Mouse (Mus musculus) forebrain, embryonic 11.5 days (tissue): ENCODE data around the gene Rnaset2a. TPM values are rescaled to one million over a fixed set of nuclear protein-coding genes. Genes with fewer than 3 reads are reported as not detected.
"Not testable (repeated sequence)": the region's sequence is repeated elsewhere in the genome, so short reads cannot be mapped to it uniquely, and the experiment has no call there.

ENCODE experiments used
- ATAC-seq: fragments of 200-750 bp; cut with Nextera tagmentation; replicated peaks from 2 replicates; pipeline ENCODE4 v1.8.0; 2017; ENCODE audit warnings: moderate TSS enrichment; ENCODE audit not compliant: low FRiP score
- DNase-seq: peaks from one replicate; pipeline ENCODE4 v3.0.0-alpha.2; 2017; ENCODE audit warnings: low spot score
- H3K27ac ChIP-seq: fragments of 300-500 bp; sonication (generic); 2 replicates; pipeline ENCODE4 v1.5.1; 2014; ENCODE audit warnings: low read depth, low read length
- H3K27me3 ChIP-seq: fragments of 300-500 bp; sonication (generic); 2 replicates; pipeline ENCODE4 v1.6.1; 2014; ENCODE audit warnings: mild to moderate bottlenecking, low read length, mixed read lengths; ENCODE audit not compliant: control insufficient read depth, insufficient read depth
- H3K36me3 ChIP-seq: fragments of 300-500 bp; sonication (generic); 2 replicates; pipeline ENCODE4 v1.6.1; 2014; ENCODE audit warnings: mild to moderate bottlenecking, low read length, moderate library complexity, mixed read lengths; ENCODE audit not compliant: control insufficient read depth, insufficient read depth
- H3K4me1 ChIP-seq: fragments of 300-500 bp; sonication (generic); replicated peaks from 2 replicates; pipeline ENCODE4 v1.6.1; 2014; ENCODE audit warnings: low read length, mixed read lengths; ENCODE audit not compliant: control insufficient read depth, insufficient read depth
- H3K4me2 ChIP-seq: fragments of 300-500 bp; sonication (generic); 2 replicates; pipeline ENCODE4 v1.6.1; 2014; ENCODE audit warnings: low read depth, mild to moderate bottlenecking, low read length, moderate library complexity, mixed read lengths; ENCODE audit not compliant: severe bottlenecking
- H3K4me3 ChIP-seq: fragments of 300-500 bp; sonication (generic); 2 replicates; pipeline ENCODE4 v1.5.1; 2014; ENCODE audit warnings: low read depth, low read length
- H3K9ac ChIP-seq: fragments of 300-500 bp; sonication (generic); 2 replicates; pipeline ENCODE4 v1.6.1; 2014; ENCODE audit warnings: low read length
- H3K9me3 ChIP-seq: fragments of 300-500 bp; sonication (generic); 2 replicates; pipeline ENCODE4 v1.6.1; 2016; ENCODE audit warnings: low read length, mixed read lengths; ENCODE audit not compliant: control insufficient read depth
- WGBS: fragments of 180-500 bp; shearing (Covaris S2); extraction: QIAGEN DNeasy Blood & Tissue Kit; methylation state at CpG from one replicate; pipeline ENCODE4 v1.1.7; 2014; 5-methylcytosine and 5-hydroxymethylcytosine counted together
- polyA plus RNA-seq: library from polyadenylated mRNA; unstranded; fragments of >200 nt; fragmentation: Nextera tagmentation; extraction: Ambion mirVana; gene quantifications from 2 replicates; pipeline ENCODE4 v1.2.1, GENCODE M21; 2014

Rnaset2a gene
- polyA plus RNA-seq, 1 experiment from 2014 or later = 14.1 TPM

DNA sequence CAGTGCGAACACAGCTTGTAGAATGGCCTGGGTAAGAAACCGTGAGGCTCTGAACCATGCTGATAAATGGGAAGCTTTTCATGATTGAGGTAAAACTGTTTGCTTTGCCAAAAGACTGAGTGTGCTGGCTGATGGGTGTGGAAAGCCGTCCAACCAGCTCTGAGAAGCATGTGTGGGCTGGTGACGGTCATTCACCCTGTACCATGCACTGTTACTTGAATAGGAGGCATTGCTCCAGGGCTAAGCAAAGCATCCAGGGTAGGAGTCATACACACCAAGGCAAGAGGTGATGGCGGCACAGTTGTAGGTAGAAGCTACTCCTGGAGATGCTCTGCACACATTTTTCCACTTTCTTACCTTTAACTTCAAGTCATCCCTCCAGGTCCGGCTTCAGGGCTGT is 23.3 kb downstream of the Rnaset2a start:
- not testable (repeated sequence) for H3K9me3 ChIP-seq, H3K36me3 ChIP-seq, H3K27ac ChIP-seq, H3K4me2 ChIP-seq, H3K4me1 ChIP-seq, DNase-seq, H3K9ac ChIP-seq, H3K4me3 ChIP-seq, H3K27me3 ChIP-seq, ATAC-seq
- WGBS = no CpG with 5 or more reads among the region's 6 CpGs

DNA sequence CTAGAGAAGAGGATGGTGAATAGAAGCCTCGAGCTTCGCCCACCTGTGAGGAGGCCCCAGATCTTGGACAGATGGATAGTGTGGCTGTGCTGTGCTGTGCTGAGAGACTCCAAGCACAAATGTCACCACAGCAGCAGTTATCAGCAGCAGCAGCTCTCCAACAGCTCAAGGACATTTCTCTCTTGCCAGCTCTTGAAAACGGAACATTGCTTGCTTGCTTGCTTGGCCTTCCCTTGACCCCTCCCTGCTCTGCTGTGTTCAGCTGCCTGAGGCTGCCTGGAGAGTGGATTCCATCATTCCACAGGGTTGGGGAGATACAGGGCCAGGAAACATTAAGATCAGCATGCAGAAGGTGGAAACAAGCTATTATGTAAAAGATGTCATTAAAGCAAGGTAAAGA is 24.9 kb downstream of the Rnaset2a start:
- H3K4me2 ChIP-seq, H3K9me3 ChIP-seq, H3K27ac ChIP-seq, H3K27me3 ChIP-seq, H3K4me3 ChIP-seq, H3K4me1 ChIP-seq, ATAC-seq, DNase-seq, H3K9ac ChIP-seq, H3K36me3 ChIP-seq: not testable (repeated sequence)
- no CpG with 5 or more reads among the region's 3 CpGs for WGBS

DNA sequence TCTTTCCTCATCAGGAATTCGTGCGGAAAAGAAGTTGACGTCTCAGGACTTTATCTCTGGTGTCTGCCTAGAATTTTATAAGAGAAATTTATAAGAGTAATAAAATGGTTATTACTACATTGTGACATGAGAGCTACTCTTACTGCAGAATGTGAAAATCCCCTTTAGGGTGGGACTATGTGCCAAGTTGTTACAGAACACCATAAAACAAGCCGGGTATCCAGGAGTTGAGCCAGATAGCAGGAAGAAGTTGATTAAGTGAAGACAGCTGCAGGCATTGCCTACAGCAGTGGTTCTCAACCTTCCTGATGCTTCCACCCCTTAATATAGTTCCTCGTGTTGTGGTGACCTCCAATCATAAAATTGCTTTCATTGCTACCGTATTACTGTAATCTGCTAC is 31.0 kb downstream of the Rnaset2a start:
- not testable (repeated sequence) for ATAC-seq, H3K4me1 ChIP-seq
- WGBS = no CpG with 5 or more reads among the region's 6 CpGs

GRCm38 (mm10) chr17:8116378-8116777 is 31.5 kb downstream of the Rnaset2a start:
- H3K4me1 ChIP-seq, H3K27ac ChIP-seq, H3K27me3 ChIP-seq, DNase-seq, H3K4me3 ChIP-seq, ATAC-seq, H3K9ac ChIP-seq, H3K4me2 ChIP-seq, H3K36me3 ChIP-seq, H3K9me3 ChIP-seq: not testable (repeated sequence)
- WGBS = 84% methylated on average over 6 of the region's 11 CpGs

More for the DNA sequence above, 31.0 kb downstream of the Rnaset2a start:
- not testable (repeated sequence) for H3K9ac ChIP-seq, H3K4me2 ChIP-seq, H3K4me3 ChIP-seq, H3K27ac ChIP-seq, H3K27me3 ChIP-seq, H3K9me3 ChIP-seq, H3K36me3 ChIP-seq, DNase-seq

DNA sequence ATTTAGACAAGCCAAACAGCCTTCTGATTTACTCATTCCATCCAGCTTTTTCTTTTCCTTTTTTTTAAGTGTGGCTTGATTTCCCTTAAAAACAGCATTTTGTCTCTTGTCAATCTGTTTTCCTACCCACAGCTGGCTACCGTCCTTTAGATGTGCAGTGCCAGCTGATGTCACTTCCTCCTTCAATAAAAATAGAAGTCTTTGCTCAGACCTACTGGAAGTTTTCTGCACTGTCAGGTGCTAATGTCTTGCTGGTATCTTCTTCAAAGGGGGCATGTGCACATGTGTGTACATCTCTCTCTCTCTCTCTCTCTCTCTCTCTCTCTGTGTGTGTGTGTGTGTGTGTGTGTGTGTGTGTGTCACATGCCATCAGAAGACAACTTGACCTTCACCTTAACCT is 35.7 kb downstream of the Rnaset2a start:
- not testable (repeated sequence) for H3K4me2 ChIP-seq, H3K9ac ChIP-seq, H3K36me3 ChIP-seq, ATAC-seq, H3K4me3 ChIP-seq, H3K4me1 ChIP-seq, H3K27ac ChIP-seq, H3K27me3 ChIP-seq, H3K9me3 ChIP-seq, DNase-seq
- no CpG with 5 or more reads among the region's 1 CpGs for WGBS

DNA sequence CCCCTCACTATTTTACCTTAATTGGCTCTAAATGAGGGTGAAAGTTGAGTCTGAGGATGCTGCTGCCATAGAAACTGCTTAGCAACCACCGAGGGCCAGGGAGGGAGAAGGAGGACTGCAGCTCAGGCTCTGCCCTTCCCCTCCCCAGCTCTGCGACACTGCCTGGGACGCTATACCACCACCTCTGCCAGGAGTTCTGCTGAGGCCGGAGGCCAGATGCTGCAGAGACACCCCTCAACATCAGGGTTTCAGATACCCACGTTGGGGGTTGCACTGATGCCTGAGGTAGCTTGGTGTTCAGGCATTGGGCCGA is 46.6 kb downstream of the Rnaset2a start:
- 35% methylated on average over 2 of the region's 6 CpGs for WGBS
- peak; percentile 91 for ATAC-seq
- not testable (repeated sequence) for H3K4me3 ChIP-seq

GRCm38 (mm10) chr17:8100405-8101296 is 47.2 kb downstream of the Rnaset2a start:
- not testable (repeated sequence) for DNase-seq, H3K9ac ChIP-seq, H3K9me3 ChIP-seq, H3K36me3 ChIP-seq, H3K4me1 ChIP-seq, H3K4me3 ChIP-seq, H3K27me3 ChIP-seq, H3K4me2 ChIP-seq, H3K27ac ChIP-seq
- peak; percentile 89; the same call in 1 of the 2 replicates for ATAC-seq
- WGBS = 23% methylated on average over 7 of the region's 26 CpGs

More for the DNA sequence above, 46.6 kb downstream of the Rnaset2a start:
- not testable (repeated sequence) for H3K36me3 ChIP-seq, H3K9me3 ChIP-seq, H3K27ac ChIP-seq, H3K27me3 ChIP-seq, H3K4me1 ChIP-seq, H3K9ac ChIP-seq, DNase-seq, H3K4me2 ChIP-seq

- not testable (repeated sequence) for H3K9ac ChIP-seq, H3K36me3 ChIP-seq, H3K4me1 ChIP-seq, H3K27ac ChIP-seq, H3K4me3 ChIP-seq, H3K9me3 ChIP-seq, H3K4me2 ChIP-seq, DNase-seq, H3K27me3 ChIP-seq, ATAC-seq
- 81% methylated on average over 4 of the region's 5 CpGs for WGBS
Observed at GRCm38 (mm10) chr17:8096199-8096598, 51.7 kb downstream of the Rnaset2a start.

- not testable (repeated sequence) for H3K27me3 ChIP-seq, H3K4me1 ChIP-seq, H3K9me3 ChIP-seq, H3K36me3 ChIP-seq, H3K4me3 ChIP-seq, H3K9ac ChIP-seq, ATAC-seq, H3K4me2 ChIP-seq, DNase-seq, H3K27ac ChIP-seq
- WGBS = 64% methylated on average over 3 of the region's 5 CpGs
Observed at GRCm38 (mm10) chr17:8095653-8096052, 52.2 kb downstream of the Rnaset2a start.
